Mouse (Mus musculus): ENCODE results near the gene Nt5dc3. TPM values are rescaled to one million over a fixed set of nuclear protein-coding genes. Genes with fewer than 3 reads are reported as not detected.

Nt5dc3 gene
- total and polyA plus RNA-seq, 3 experiments = 4.6 to 15.9 (median 6.5) TPM

GRCm38 (mm10) chr10:86846926-86847467 lies 68.2 kb downstream of the Nt5dc3 start:
- TF ChIP-seq RCOR1 (conservative IDR thresholded peaks at IDR 0.05; ENCODE audit: low read depth, low read length) (no peak), HCFC1 (IDR thresholded peaks at IDR 0.05; ENCODE audit: low read depth, low read length) (no peak), NRF1 (IDR thresholded peaks at IDR 0.05; ENCODE audit: low read depth, low read length) (no peak), ELF1 (IDR thresholded peaks at IDR 0.05; ENCODE audit: low read depth, low read length) (no peak), UBTF (IDR thresholded peaks at IDR 0.05; ENCODE audit: low read depth, low read length) (no peak), CHD1 (IDR thresholded peaks at IDR 0.05; ENCODE audit: low read depth, low read length) (no peak), MAZ (IDR thresholded peaks at IDR 0.05; ENCODE audit: low read depth, low read length) (no peak), SMC3 (IDR thresholded peaks at IDR 0.05; ENCODE audit: low read depth, low read length) (no peak), TCF12 (IDR thresholded peaks at IDR 0.05; ENCODE audit: low read depth, low read length) (no peak), MEF2A (IDR thresholded peaks at IDR 0.05; ENCODE audit: borderline replicate concordance, low read depth, low read length) (no peak), JUND (conservative IDR thresholded peaks at IDR 0.05; ENCODE audit: low read depth, low read length) (no peak), MXI1 (IDR thresholded peaks at IDR 0.05; ENCODE audit: low read depth, low read length) (no peak)
- DNase-seq (ENCODE audit: extremely low read depth) = no peak
- H3K9ac ChIP-seq (ENCODE audit: insufficient read depth, low read depth) = no peak overlapping the region
- H3K9me3 ChIP-seq (replicated peaks; ENCODE audit: low read length) = no peaks in the 10 kb centered on the region
- H3K4me1 ChIP-seq (ENCODE audit: control insufficient read depth in 1 of 2, insufficient read depth in 2 of 2) = peaks cover 2 to 27% of the 10 kb centered on the region in 2 experiments; a peak in 2 of 4 replicates
- no peaks in the 10 kb centered on the region for H3K27me3 ChIP-seq (replicated peaks)
- no peaks in the 10 kb centered on the region for H3K79me2 ChIP-seq (replicated peaks; ENCODE audit: control insufficient read depth, extremely low read depth, insufficient read depth, poor library complexity, severe bottlenecking)
- no peak overlapping the region for H3K4me3 ChIP-seq (replicated peaks in 1 of 3; ENCODE audit: low read depth in 2 of 3, low read length in 2 of 3, poor library complexity in 1 of 3)
- H3K4me2 ChIP-seq (ENCODE audit: insufficient read depth, low read depth, poor library complexity, severe bottlenecking) = no peak overlapping the region
- dilution Hi-C loops (cut with MboI; ENCODE audit: extremely low pct_ligation_motif_present, extremely low pct_unique_long_range_greater_than_20kb, low sequenced_read_pairs) (no loop called here), in situ Hi-C loops (cut with MboI; ENCODE audit: low pct_ligation_motif_present, low pct_unique_long_range_greater_than_20kb, low sequenced_read_pairs) (no loop called here)
- peaks cover 0 to 20% of the 10 kb centered on the region in 2 experiments for H3K36me3 ChIP-seq (replicated peaks in 1 of 2; ENCODE audit: control insufficient read depth in 1 of 2, insufficient read depth in 1 of 2, low read length in 1 of 2)
- H3K27ac ChIP-seq (ENCODE audit: insufficient read depth, low read depth) = no peak overlapping the region

- TF ChIP-seq MYC (IDR thresholded peaks at IDR 0.05; ENCODE audit: low read depth, low read length) (no peak), EP300 (IDR thresholded peaks at IDR 0.05; ENCODE audit: low read length) (no peak), USF1 (IDR thresholded peaks at IDR 0.05; ENCODE audit: low read depth, low read length) (no peak), GABPA (IDR thresholded peaks at IDR 0.05; ENCODE audit: insufficient replicate concordance, low read depth, low read length) (no peak), POLR2A (IDR thresholded peaks at IDR 0.05; ENCODE audit: low read depth, low read length) (no peak), CHD1 (IDR thresholded peaks at IDR 0.05; ENCODE audit: low read depth, low read length) (no peak), MXI1 (IDR thresholded peaks at IDR 0.05; ENCODE audit: low read depth, low read length) (no peak), ZNF384 (IDR thresholded peaks at IDR 0.05; ENCODE audit: low read depth, low read length) (no peak), USF2 (conservative IDR thresholded peaks at IDR 0.05; ENCODE audit: low read depth, low read length) (no peak), CHD2 (IDR thresholded peaks at IDR 0.05; ENCODE audit: low read length) (no peak), UBTF (IDR thresholded peaks at IDR 0.05; ENCODE audit: low read depth, low read length) (no peak), RCOR1 (conservative IDR thresholded peaks at IDR 0.05; ENCODE audit: low read depth, low read length) (no peak), NELFE (IDR thresholded peaks at IDR 0.05; ENCODE audit: low read depth, low read length) (no peak), MAFK (IDR thresholded peaks at IDR 0.05; ENCODE audit: insufficient replicate concordance, low read length) (no peak), ZC3H11A (IDR thresholded peaks at IDR 0.05; ENCODE audit: low read depth, low read length) (no peak), JUN (IDR thresholded peaks at IDR 0.05; ENCODE audit: insufficient read depth, low read depth, low read length) (no peak)
- Histone ChIP-seq H3K9ac (ENCODE audit: insufficient read depth, low read depth) (no peak overlapping the region), H3K4me3 (replicated peaks in 1 of 3; ENCODE audit: low read depth in 2 of 3, low read length in 2 of 3, poor library complexity in 1 of 3) (no peak overlapping the region), H3K9me3 (replicated peaks; ENCODE audit: low read length) (no peaks in the 10 kb centered on the region), H3K27ac (ENCODE audit: insufficient read depth, low read depth) (no peak overlapping the region), H3K36me3 (replicated peaks in 1 of 2; ENCODE audit: control insufficient read depth in 1 of 2, insufficient read depth in 1 of 2, low read length in 1 of 2) (peaks cover 0 to 8% of the 10 kb centered on the region in 2 experiments), H3K4me2 (ENCODE audit: insufficient read depth, low read depth, poor library complexity, severe bottlenecking) (no peak overlapping the region), H3K27me3 (replicated peaks) (no peaks in the 10 kb centered on the region), H3K4me1 (ENCODE audit: control insufficient read depth in 1 of 2, insufficient read depth in 2 of 2) (peaks cover 2 to 16% of the 10 kb centered on the region in 2 experiments; a peak in 1 of 4 replicates), H3K79me2 (replicated peaks; ENCODE audit: control insufficient read depth, extremely low read depth, insufficient read depth, poor library complexity, severe bottlenecking) (no peaks in the 10 kb centered on the region)
- in situ Hi-C loops (cut with MboI; ENCODE audit: low pct_ligation_motif_present, low pct_unique_long_range_greater_than_20kb, low sequenced_read_pairs) (no loop called here), dilution Hi-C loops (cut with MboI; ENCODE audit: extremely low pct_ligation_motif_present, extremely low pct_unique_long_range_greater_than_20kb, low sequenced_read_pairs) (no loop called here)
- DNase-seq (ENCODE audit: extremely low read depth) = no peak
Observed at GRCm38 (mm10) chr10:86849087-86849486, 70.3 kb downstream of the Nt5dc3 start.
